ENCODE assay signal across 8 mouse cellular contexts in the genomic region with DNA sequence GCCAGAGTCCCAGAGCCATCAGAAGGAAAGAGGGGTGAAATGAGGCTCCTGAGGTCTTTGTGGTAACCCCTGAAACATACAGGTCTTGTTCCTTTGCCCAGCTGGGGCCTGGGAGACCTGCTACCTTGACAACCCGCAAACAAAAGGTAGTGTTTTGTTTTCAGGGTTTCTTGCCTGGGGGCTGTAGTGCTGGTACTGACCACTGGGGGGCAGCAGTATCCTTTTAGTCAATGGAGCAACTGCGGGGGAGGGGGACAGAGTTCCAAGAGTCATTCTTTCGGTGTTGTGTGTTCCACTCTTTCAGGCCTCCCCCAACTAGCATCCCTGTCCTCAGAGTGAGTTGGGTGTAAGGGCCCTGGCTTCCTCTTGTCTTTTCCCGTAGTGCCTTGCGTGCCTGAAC. TPM values are rescaled to one million over a fixed set of nuclear protein-coding genes. Genes with fewer than 3 reads are reported as not detected.
DNase-seq lines count a peak whose midpoint lies in the region.

No protein-coding gene starts in this region.

- peak; percentile 64 to 72 for DNase-seq in urinary bladder, adult 18-20 months (ENCODE audit: low spot score in 2 of 2)
- DNase-seq in urinary bladder, adult 2 months (ENCODE audit: low spot score) = no peak
- peak; percentile 93 for DNase-seq in embryo, embryonic 10.5 days (ENCODE audit: low spot score)
- DNase-seq in heart, adult 11 months = peak; percentile 95
- DNase-seq in kidney, adult 11 months = peak; percentile 64
- peak; percentile 77 for DNase-seq in liver
- peak; percentile 45 to 76 for DNase-seq in monocyte, adult 2 months (ENCODE audit: low read depth in 1 of 2, low spot score in 2 of 2)
- DNase-seq in spleen, postnatal 4 days (ENCODE audit: low spot score in 2 of 2) = peak; percentile 79 to 92

RNA-seq across cellular contexts. Expression of a gene that starts 1.6 kb away (rescaled TPM):
- polyA plus RNA-seq in urinary bladder, adult 2 months (2012; rRNA removed) = 50.7 and 65.6 TPM in 2 replicates

RNA-seq across cellular contexts. Expression of a gene that starts 8.6 kb away (rescaled TPM):
- polyA plus RNA-seq in urinary bladder, adult 2 months (2012; rRNA removed) = 0.55 and 1.6 TPM in 2 replicates

RNA-seq across cellular contexts. Expression of a gene that starts 17.8 kb away (rescaled TPM):
- 3.2 and 4.0 TPM in 2 replicates for polyA plus RNA-seq in urinary bladder, adult 2 months (2012; rRNA removed)

RNA-seq across cellular contexts. Expression of a gene that starts 46.6 kb away (rescaled TPM):
- 28.2 and 30.9 TPM in 2 replicates for polyA plus RNA-seq in urinary bladder, adult 2 months (2012; rRNA removed)

RNA-seq across cellular contexts. Expression of a gene that starts 48.4 kb away (rescaled TPM):
- 1.8 and 2.2 TPM in 2 replicates for polyA plus RNA-seq in urinary bladder, adult 2 months (2012; rRNA removed)
